10 mouse cellular contexts compared by ENCODE assay signal in the genomic region with DNA sequence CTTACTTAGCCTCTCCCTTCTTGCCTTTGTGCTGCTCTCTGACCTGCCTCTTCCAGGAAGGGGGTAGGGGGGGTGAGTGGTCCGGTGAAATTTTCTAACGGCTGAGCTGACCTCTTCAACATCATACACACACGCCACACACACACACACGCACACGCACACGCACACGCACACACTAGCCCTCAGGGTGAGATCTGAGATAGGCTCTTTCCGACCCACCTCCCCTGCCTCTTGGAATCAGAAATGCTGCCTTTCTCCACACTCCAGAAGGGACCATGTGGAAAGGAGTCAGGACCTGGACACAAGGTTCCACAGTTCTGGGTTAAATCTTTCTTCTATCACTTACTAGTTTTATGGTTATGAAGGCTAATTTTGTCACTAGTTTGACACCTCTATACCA. TPM values are rescaled to one million over a fixed set of nuclear protein-coding genes. Genes with fewer than 3 reads are reported as not detected.
DNase-seq lines count a peak whose midpoint lies in the region; ATAC-seq lines count a peak whose summit lies in the region.
"Had no signal": no experiment of that assay in that cellular context is flagged by ENCODE, and none has a peak within 500 bp of the region (broad histone marks: within the 10 kb centered on the region; RNA-seq: fewer than 3 reads in every experiment).

No protein-coding gene starts in this region.

- H3K4me3 ChIP-seq in forebrain, embryonic 10.5 days: no peak overlapping the region
- H3K4me3 ChIP-seq in forebrain, embryonic 15.5 days: no peak overlapping the region
- H3K4me3 ChIP-seq in limb, embryonic 13.5 days: no peak overlapping the region

- H3K9me3 ChIP-seq in forebrain, embryonic 10.5 days: no peaks in the 10 kb centered on the region
- no peaks in the 10 kb centered on the region for H3K9me3 ChIP-seq in forebrain, embryonic 15.5 days
- H3K9me3 ChIP-seq in limb, embryonic 13.5 days: no peaks in the 10 kb centered on the region

- H3K9ac ChIP-seq in forebrain, embryonic 15.5 days (replicated peaks): no peak overlapping the region
- no peak overlapping the region for H3K9ac ChIP-seq in limb, embryonic 13.5 days

- H3K36me3 ChIP-seq in forebrain, embryonic 10.5 days (replicated peaks): no peaks in the 10 kb centered on the region
- no peaks in the 10 kb centered on the region for H3K36me3 ChIP-seq in forebrain, embryonic 15.5 days
- no peaks in the 10 kb centered on the region for H3K36me3 ChIP-seq in limb, embryonic 13.5 days

- H3K4me1 ChIP-seq in forebrain, embryonic 10.5 days: peaks cover 53% of the 10 kb centered on the region
- peaks cover 26% of the 10 kb centered on the region for H3K4me1 ChIP-seq in forebrain, embryonic 15.5 days
- H3K4me1 ChIP-seq in limb, embryonic 13.5 days: peaks cover 34% of the 10 kb centered on the region

- no peak for DNase-seq in forebrain, embryonic 10.5 days (ENCODE audit: extremely low spot score, low spot score)
- peak; percentile 55 for DNase-seq in retina, postnatal 1 day
- no peak for DNase-seq in retina, embryonic 14.5 days (ENCODE audit: low spot score)
- DNase-seq in cerebellum, postnatal 10 days: no peak
- DNase-seq in testis, postnatal 10 days (ENCODE audit: low spot score): no peak

- peaks cover 45% of the 10 kb centered on the region for H3K27me3 ChIP-seq in forebrain, embryonic 10.5 days (ENCODE audit: poor library complexity, severe bottlenecking)
- no peaks in the 10 kb centered on the region for H3K27me3 ChIP-seq in forebrain, embryonic 15.5 days
- 0 out of 2 replicates have a peak, but pooled peaks cover 4% of the 10 kb centered on the region for H3K27me3 ChIP-seq in limb, embryonic 13.5 days

- WGBS in forebrain, embryonic 10.5 days: 12% methylated on average over 8 of the region's 8 CpGs
- WGBS in forebrain, embryonic 15.5 days: 23% methylated on average over 8 of the region's 8 CpGs
- 20% methylated on average over 8 of the region's 8 CpGs for WGBS in limb, embryonic 13.5 days

- peak overlapping the region; percentile 77 for H3K27ac ChIP-seq in forebrain, embryonic 10.5 days
- H3K27ac ChIP-seq in forebrain, embryonic 15.5 days (replicated peaks): no peak overlapping the region; the same call in 1 of the 2 replicates
- no peak overlapping the region for H3K27ac ChIP-seq in limb, embryonic 13.5 days

- no peak; the same call in 1 of the 2 replicates for ATAC-seq in forebrain, embryonic 15.5 days (replicated peaks)
- peak; percentile 13; the same call in 1 of the 2 replicates for ATAC-seq in limb, embryonic 13.5 days (ENCODE audit: low FRiP score, low read depth)
- ATAC-seq in megakaryocyte-erythroid progenitor cell, adult 5-6 weeks (replicated peaks; ENCODE audit: low FRiP score, low TSS enrichment, poor library complexity, severe bottlenecking): no peak

- no peak overlapping the region; the same call in 1 of the 2 replicates for H3K4me2 ChIP-seq in forebrain, embryonic 15.5 days (replicated peaks)
- H3K4me2 ChIP-seq in limb, embryonic 13.5 days (replicated peaks): peak overlapping the region; percentile 49

RNA-seq across cellular contexts. Expression of gene F2rl1, which starts 8.6 kb away (rescaled TPM):
- 0.16 TPM in 1 of 2 replicates, not detected in the other for polyA plus RNA-seq in forebrain, embryonic 10.5 days (2016; fragmentation: Nextera tagmentation; extraction: Ambion mirVana)
- polyA plus RNA-seq in forebrain, embryonic 15.5 days (2015; fragmentation: Nextera tagmentation; extraction: Ambion mirVana): 0.29 TPM in 1 of 2 replicates, not detected in the other
- 0.74 and 0.85 TPM in 2 replicates for polyA plus RNA-seq in limb, embryonic 13.5 days (2015; fragmentation: Nextera tagmentation; extraction: Ambion mirVana)
- total RNA-seq in megakaryocyte-erythroid progenitor cell, adult 5-6 weeks (2014; fragmentation: Nextera tagmentation): 0.66 TPM in 1 of 2 replicates, not detected in the other
- total RNA-seq in megakaryocyte-erythroid progenitor cell, adult 5-6 weeks (2017): 0.47 TPM in 1 of 2 replicates, not detected in the other

RNA-seq across cellular contexts. Expression of gene S100z, which starts 55.1 kb away (rescaled TPM):
- not detected in 2 replicates for polyA plus RNA-seq in forebrain, embryonic 10.5 days (2016; fragmentation: Nextera tagmentation; extraction: Ambion mirVana)
- polyA plus RNA-seq in forebrain, embryonic 15.5 days (2015; fragmentation: Nextera tagmentation; extraction: Ambion mirVana): not detected in 2 replicates
- not detected in 2 replicates for polyA plus RNA-seq in limb, embryonic 13.5 days (2015; fragmentation: Nextera tagmentation; extraction: Ambion mirVana)
- not detected in 2 replicates for total RNA-seq in megakaryocyte-erythroid progenitor cell, adult 5-6 weeks (2014; fragmentation: Nextera tagmentation)
- total RNA-seq in megakaryocyte-erythroid progenitor cell, adult 5-6 weeks (2017): not detected in 2 replicates
- polyA plus RNA-seq: heart, embryonic 14.5 days; lung, embryonic 16.5 days had no signal
